Mouse (Mus musculus): Measurements from ENCODE around the gene Gpr179.

DNA sequence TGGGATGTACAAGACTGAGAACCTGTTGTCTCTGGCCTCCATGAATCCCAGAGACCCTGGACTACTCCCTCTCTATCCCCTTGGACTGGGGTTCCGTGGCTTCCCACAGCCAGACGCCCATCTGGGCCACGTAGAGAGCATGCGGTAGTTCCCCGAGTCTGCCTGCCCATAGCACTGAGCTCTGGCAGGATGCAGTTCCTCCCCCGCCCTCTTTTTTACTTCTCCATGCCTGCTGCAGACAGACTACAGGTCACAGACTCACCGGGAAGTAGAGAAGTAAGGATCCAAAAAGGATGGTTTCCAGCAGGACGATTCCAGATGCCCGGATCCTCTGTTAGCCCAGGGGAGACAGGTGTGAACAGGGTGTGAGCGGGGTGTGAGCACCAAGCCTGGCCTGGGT is 6.4 kb downstream of the Gpr179 start:
- TF ChIP-seq POLR2A (IDR thresholded peaks at IDR 0.05; ENCODE audit: insufficient read length, low read depth) (no peak), MYOG (IDR thresholded peaks at IDR 0.05; ENCODE audit: control insufficient read depth in 1 of 3, insufficient read depth in 1 of 3, insufficient read length in 2 of 3, low read depth in 2 of 3) (no peak), CEBPB (IDR thresholded peaks at IDR 0.05; ENCODE audit: insufficient read depth, poor library complexity, severe bottlenecking) (no peak), MAX (IDR thresholded peaks at IDR 0.05; ENCODE audit: low read depth) (no peak), POLR2AphosphoS2 (IDR thresholded peaks at IDR 0.05; ENCODE audit: insufficient read length, low read depth) (no peak), REST (IDR thresholded peaks at IDR 0.05; ENCODE audit: insufficient read depth, insufficient read length) (no peak), TCF12 (IDR thresholded peaks at IDR 0.05; ENCODE audit: insufficient read depth, poor library complexity, severe bottlenecking) (no peak), USF1 (IDR thresholded peaks at IDR 0.05; ENCODE audit: low read depth) (no peak), MYOD1 (IDR thresholded peaks at IDR 0.05; ENCODE audit: control insufficient read depth in 1 of 3, insufficient read length in 2 of 3, low read depth in 2 of 3) (no peak), E2F4 (IDR thresholded peaks at IDR 0.05; ENCODE audit: insufficient read depth) (no peak), TCF3 (IDR thresholded peaks at IDR 0.05; ENCODE audit: insufficient read length, low read depth) (no peak)

All from myocyte (in vitro differentiated cells).